Mouse (Mus musculus): Measurements from ENCODE around the gene Eif4a1.

Eif4a1 gene

DNA sequence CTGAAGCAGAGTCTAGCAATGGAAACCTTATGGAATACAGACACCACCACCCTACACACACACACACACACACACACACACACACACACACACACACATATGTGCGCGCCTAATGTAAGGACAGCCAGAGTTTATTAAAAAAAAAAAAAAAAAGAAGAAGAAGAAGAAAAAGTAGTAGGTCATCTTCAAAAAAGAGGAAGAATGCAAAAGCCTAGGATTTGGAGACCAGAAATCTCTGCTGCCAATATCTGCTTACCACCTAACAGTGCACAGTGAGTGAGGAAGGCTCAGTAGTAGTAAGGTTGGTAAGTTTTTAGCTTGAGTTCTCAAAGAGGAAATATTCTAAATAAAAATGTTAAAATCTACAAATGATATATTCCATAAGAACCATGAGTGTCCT is 6.9 kb upstream of the Eif4a1 start:
- DNase-seq (ENCODE audit: low read depth, low spot score), result no peak

DNA sequence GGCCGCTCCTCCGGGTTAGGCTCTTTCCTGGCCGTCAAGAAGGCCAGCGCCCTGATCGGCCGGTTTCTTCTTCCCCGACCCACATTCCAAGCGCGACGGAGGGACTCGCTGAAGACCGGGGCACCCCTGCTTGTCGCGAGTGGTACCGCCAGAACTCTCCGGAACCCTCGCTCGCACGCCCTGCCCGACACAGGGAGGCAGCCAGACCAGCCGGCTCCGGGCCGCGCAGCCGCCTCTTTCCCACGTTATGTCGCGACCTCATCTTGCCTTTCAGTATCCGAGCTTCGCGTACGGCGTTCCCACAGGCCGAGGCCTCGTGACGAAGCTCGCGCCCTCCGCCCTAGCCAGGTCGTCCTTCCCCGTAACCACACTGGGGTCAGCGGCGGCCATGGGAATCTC is 498 bp downstream of the Eif4a1 start:
- DNase-seq (ENCODE audit: low read depth, low spot score), result no peak

DNA sequence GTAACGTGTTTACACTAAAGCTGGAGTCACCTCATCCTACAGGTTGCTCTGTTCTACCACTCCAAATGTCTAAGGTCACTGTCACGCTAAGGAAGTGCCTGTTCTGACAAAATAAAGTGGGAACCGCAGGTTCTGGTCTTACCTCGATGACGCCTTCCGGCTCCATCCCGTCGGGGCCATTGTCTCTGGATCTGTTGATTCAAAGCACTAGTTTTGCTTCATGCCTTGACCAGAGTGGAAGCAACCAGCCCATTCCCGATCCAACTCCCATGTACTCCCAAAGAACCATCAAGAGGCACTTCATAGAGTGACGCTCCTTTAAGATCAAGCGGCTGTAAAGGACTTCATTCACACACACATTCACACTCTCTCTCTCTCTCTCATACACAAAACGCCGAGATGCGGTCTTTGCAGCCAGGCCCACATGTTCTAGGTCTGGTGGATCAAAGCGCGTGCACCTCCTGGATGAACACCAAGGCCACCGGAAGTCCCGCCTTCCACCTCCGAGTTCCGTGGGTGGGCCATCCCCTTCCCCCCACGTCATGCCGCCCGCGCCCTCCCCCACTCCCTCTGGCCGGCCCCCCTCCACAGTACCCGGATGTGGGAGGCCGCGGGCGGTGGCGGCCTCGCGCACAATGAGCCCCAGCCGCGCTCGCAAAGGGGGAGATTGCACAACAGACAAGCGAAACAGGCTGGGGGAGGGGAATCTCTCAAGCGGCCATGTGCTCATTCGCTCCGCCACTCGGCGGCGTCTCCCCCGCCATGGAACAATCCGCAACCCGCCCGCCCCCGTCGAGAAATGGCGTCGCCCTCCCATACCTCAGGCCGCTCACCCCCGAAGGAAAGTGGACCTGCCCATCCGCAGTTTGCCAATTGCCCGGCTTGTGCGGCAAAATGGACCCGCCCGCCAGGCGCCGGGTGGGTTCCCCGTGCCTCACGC is 1.2 kb downstream of the Eif4a1 start:
- DNase-seq (ENCODE audit: low read depth, low spot score), result peak; percentile 77

DNA sequence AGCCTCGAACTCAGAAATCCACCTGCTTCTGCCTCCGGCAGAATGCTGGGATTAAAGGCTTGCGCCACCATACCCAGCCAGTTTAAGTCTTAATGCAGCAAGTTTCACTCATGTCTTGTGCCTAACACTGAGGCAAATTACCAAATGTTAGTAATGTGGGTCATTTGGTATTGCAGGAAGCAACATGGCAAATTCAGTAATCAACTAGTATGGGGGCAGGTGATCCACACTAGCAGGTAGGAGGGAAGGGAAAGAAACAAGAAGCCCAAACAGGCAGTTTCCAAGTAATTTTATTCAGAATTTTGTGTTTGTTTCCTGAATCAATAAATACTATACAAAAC is 5.6 kb downstream of the Eif4a1 start:
- no peak for DNase-seq (ENCODE audit: low read depth, low spot score)

DNA sequence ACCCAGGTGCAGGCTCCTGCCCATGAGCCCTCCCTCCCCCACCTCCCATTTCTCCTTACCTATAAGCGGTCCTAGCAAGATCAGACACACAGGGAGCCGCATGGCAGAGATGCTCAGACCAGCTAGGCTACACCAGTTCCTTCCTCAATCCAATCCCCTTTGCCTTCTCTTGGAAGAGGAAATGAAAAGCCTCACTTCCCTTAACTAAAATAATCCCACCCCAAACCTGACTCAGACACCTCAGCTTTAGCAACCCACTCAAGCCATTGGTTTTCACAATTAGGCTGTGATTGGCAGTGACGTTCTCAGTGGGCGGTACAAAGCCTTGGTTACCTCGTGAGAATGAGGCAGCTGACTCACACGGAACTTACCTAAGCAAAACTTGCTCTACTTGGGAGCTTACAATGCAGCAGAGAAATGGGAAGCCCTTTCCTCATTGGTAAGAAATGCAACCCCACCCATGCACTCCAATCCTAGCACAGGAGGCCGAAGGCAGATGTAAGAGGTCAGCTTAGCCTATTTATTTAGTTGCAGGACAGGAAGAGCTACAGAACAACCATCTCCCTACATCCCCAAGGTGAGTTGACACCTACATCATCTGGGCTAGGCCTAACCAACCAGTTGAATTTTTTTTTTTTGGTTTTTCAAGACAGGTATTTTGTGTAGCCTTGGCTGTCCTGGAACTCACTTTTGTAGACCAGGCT is 6.1 kb downstream of the Eif4a1 start, which contains the start of gene Cd68:
TSS of gene Cd68 (minus strand) at position 193 of the 704 bp plus-strand sequence.
- no peak for DNase-seq (ENCODE audit: low read depth, low spot score)

DNA sequence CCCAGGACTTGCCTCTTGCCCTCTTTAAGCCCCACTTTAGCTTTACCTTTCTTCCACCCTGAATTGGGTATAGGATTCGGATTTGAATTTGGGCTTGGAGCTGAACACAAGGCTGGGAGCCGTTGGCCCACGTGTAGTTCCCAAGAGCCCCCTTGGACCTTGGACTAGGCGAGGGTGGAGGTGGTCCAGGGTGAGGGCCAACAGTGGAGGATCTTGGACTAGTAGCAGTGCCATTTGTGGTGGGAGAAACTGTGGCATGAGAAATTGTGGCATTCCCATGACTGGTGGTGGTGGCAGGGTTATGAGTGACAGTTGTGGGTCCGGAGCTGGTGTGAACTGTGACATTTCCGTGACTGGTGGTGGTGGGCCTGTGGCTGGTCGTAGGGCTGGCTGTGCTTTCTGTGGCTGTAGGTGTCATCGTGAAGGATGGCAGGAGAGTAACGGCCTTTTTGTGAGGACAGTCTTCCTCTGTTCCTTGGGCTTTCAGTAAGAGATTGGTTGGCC is 6.7 kb downstream of the Eif4a1 start:
- no peak for DNase-seq (ENCODE audit: low read depth, low spot score)

DNA sequence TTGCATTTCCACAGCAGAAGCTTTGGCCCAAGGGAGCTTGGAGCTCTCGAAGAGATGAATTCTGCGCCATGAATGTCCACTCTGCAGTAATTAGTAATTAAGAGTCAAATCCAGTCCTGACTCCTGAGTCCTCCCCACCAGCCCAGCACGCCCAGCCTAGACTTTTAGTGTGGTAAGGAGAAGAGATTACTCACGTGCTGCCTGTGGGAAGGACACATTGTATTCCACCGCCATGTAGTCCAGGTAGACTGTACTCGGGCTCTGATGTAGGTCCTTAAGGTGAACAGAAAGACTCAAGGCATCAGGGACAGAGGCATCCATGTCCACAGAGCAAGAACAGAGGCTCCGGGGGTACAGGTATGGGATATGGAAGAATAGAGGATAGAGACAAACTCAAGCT is 7.4 kb downstream of the Eif4a1 start:
- no peak for DNase-seq (ENCODE audit: low read depth, low spot score)

DNA sequence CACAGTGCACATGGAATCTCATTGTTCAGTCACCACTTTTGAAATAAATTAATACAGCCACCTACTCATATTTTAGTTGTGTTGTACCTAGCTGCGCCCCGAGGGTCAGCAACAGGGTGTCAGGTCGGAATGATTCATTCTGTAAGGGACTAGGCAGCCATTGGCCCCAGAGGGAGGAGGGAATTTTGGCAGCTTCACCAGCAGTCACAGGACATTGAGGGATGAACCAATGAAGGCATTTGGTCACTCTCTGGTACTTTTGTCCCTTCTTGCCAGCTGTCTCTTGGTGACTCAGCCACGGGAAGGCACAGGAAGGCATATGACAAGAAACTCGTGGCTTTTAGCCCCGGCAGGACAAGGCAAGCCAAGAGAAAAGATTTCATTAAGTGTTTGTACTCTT is 8.4 kb downstream of the Eif4a1 start:
- no peak for DNase-seq (ENCODE audit: low read depth, low spot score)

DNA sequence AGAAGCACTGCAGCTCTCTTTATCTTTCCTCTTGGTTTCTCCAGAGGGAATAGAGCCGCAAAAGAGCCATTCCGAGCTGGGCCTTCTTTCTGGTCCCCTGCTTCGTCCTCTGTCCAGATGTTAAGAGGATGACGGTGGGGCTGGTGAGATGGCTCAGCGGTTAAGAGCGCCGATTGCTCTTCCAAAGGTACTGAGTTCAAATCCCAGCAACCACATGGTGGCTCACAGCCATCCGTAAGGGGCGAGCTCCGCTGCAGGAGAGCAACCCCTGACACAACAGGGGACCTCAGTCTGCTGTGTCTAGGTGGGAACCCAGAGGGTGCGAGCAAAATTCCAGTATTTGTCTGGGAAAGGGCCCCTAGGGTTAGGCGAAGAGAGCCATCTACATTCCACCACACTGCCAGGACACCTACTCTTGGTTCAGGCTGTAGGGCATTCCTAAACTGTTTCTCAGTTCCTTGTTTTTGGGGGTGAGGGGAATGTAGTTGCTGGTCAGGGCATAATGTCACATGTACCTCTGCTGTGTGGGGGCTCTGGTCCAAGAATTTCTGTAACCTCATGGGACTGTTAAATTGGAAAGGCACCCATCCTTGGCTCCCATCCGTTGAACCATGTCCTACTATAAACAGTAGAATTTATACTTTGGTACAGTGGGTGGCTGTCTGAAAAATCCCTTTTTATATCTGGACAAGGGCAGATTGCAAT is 9.1 kb downstream of the Eif4a1 start:
- DNase-seq (ENCODE audit: low read depth, low spot score), result no peak

DNA sequence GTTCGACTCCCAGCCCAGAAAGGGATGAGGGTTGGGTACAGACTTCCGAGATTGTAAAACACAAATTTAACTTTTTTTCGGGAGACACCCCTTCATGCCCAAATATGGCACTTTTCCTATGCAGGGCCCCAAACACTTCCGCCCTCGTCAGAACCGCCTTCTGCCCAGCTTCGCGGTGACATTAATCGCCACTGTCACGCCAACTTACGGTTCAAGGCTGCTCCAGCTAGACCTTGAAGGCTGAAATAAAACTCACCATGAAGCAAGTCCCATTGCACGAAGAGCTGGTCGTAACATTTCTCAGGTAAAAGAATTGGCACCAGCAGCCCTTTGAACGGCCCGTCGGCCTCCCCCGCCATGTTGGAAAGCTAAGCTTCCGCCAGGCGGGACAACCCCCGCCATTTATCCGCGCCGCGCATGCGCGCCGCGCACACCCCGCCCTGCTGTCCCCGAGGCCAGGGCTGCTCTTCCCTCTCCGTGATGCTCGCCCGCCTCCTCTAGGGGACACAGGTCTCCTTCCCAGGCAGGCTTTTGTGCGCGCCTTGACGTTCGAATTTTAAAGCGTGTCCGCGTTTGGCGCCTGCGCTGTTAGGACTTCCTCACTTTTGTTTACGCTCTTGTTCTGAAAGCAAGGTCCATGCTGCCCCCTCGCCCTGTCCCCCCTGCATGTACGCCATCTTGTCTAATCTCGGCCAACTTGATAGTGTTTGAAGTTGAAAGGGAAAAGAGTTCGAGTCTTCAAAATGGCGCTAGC is 9.8 kb downstream of the Eif4a1 start, which contains the start of gene Mpdu1:
TSS of gene Mpdu1 (minus strand) at position 430 of the 754 bp plus-strand sequence.
- peak; percentile 90 for DNase-seq (ENCODE audit: low read depth, low spot score)

DNA sequence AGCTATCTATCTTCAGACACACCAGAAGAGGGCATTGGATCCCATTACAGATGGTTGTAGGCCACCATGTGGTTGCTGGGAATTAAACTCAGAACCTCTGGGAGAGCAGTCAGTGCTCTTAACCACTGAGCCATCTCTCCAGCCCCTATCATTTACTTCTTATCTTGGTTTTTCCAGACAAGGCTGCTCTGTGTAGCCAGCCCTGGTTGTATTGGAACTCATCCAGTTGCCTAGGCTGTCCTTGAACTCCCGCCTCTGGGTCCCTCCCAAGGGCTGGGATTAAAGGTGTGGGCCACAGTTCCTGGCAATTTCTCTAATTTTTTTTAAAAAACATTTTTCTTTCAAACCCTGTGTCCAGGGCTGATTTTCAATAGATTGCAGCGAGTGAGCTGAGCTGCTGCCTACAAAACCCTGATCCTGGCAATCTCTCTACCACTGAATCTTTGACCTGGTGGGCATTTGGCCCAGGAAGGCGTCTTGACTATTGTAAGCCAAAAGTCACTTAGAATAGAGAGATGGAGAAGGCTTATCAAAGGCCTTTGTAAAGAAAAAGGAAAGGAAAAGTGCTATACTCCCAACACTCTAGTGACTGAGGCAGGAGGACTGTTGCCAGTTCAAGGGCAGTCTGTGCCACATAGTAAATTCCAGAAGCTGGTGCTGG is 10.9 kb downstream of the Eif4a1 start:
- no peak for DNase-seq (ENCODE audit: low read depth, low spot score)

DNA sequence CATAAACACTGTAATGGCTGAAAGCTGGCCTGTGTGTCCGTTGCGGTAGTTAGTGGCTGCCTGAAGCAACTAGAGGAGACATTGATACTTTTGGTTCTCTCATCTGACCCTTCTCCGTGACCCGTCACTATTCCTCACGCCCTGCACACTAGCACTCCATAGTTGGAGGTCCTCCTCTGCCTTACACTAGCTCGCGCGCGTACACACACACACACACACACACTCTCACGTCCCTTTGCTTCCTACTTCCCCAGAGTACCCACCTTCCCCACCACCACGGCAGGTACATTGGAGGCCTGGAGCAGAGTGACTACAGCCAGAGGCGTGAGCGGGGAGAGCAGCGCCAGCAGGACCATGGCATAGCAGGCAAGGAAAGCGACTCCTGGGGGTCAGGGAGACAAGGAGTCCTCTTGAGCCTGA is 14.8 kb downstream of the Eif4a1 start:
- DNase-seq (ENCODE audit: low read depth, low spot score), result no peak

DNA sequence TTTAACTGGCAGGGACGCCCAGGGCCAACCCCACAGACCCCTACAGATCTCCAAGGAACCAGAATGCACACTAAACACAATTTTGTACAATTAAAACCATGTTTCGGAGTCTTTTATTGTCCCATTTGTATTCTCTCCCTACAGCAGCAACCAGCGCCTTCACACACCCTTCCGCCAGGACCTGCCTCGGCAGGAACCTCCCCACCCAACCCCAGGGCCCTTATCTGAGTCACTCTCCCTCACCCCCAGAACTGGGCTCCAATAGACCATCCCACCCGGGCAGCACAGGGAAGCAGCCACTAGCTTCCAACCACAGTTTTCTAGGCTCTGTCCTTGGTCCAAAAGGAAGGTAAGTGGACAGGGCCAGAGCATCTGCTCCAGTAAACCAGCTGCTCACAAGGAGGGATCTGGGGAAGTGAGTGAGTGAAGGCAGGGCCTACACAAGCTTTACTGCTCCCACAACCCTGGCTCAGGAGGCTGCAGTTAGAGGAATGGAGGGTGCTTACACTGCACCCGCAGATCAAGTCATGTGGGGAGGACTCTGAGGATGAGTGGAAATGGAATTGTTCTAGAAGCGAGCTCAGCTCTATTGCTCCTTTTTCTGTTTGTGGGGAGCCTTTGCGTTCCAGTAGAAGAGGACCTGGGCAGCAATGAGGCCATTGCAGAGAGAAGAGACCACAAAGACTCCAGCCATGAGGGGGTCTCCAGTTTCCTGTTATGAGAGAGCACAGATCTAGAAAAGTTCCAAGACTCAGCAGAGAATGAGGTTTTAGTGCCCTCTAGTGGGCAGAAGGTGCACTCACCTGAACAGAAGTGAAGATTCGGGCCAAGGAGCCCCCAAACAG is 15.4 kb downstream of the Eif4a1 start:
- no peak for DNase-seq (ENCODE audit: low read depth, low spot score)

DNA sequence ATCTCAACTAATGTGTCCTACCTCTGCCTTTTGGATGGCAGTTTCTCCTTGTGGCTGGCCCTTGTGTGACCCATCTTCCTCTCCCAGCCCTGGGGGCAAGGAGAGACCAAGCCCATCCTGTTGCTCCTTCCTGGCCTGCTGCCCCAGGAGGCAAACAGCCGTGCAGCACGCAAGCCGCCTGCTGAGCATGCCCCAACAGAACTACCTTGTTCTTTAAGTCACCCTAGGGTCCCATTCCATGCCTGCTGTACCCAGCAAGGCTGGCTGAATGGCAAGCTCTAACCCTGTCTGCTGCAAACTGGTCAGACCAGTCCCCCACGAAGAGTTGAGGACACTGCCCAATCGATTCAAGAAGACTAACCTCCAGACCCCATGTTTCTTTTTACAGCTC is 16.2 kb downstream of the Eif4a1 start:
- DNase-seq (ENCODE audit: low read depth, low spot score), result no peak

DNA sequence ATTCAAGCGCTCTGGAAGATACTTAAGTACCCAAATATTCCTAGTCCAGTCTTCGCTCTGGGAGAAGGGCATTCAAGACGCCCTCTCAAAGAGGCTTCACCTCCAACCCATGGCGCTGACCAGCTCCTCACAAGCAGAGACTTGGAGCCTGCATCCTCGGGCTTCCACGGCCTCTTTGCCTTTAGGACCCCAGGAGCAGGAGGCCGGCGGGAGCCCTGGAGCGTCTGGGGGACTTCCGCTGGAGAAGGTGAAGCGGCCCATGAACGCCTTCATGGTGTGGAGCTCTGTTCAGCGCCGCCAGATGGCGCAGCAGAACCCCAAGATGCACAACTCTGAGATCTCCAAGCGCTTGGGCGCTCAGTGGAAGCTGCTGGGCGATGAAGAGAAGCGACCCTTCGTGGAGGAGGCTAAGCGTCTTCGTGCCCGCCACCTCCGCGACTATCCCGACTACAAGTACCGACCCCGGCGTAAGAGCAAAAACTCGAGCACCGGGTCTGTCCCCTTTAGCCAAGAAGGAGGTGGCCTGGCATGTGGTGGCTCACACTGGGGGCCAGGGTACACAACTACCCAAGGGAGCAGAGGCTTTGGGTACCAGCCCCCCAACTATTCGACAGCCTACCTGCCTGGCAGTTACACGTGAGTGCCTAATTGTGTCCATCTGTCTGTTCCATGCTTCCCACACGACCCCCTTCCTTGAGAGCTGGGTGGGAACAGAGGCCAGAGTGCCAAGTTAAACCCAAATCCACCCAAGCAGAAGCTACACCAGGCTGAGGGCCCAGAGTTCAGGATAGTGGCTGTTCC is 16.8 kb downstream of the Eif4a1 start, which contains the start of gene Sox15:
TSS of gene Sox15 (plus strand) at position 51 of the 801 bp plus-strand sequence.
- no peak for DNase-seq (ENCODE audit: low read depth, low spot score)

DNA sequence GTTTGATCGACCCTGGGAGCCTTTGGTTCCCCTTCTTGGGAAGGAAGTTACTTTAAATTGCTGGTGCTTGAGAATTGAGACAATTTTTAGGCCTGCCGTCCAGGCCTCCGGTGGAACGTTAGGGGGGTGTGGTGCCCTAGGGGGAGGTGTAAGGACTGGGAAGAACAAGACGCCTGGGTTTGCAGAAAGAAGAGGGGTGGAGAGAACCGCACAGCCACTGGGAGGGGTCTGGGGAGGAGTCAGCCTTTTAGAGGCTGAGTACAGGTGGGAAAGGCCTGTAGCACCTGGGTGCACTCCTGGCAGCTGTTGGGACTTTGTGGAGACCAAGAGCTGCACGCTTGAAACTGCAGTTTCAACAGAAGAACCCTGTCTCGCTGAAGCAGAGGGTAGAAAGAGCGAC is 17.5 kb downstream of the Eif4a1 start:
- no peak for DNase-seq (ENCODE audit: low read depth, low spot score)

DNA sequence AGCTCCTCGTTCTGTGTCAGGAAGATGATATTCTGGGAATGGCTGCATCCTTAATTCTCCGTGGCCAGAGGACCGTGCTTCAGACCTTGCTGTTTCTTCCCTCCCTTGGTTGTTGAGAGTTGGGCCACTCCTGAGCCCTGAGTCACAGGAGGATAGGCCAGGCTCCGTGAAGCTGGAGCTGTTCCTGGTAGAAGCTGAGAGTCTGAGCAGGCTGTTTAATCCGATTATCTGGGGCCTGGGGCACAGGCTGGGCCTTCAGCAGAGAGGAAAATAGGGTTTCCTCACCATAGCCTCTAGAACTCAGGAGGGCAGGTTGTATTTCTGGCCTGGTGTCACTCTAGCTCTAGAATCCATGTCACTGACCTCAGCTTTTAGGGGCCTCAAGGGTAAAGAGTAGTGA is 18.8 kb downstream of the Eif4a1 start:
- DNase-seq (ENCODE audit: low read depth, low spot score), result no peak

DNA sequence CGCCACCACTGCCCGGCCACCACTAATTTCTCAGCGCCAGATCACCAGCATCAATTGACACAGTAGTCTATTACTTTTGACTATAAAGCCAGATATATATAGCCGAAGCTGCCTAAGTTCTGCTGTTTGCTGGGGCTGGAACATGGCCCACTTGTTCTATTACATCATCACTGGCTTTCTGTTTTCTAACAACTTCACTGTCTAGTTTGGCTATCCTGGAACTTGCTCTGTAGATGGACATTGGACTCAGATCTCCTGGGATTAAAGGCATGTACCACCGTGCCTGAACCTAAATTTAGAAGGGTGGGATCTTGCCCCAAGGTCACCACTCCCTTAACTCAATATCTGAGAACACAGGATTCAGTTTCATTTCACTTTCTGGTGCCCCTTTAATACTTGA is 26.4 kb downstream of the Eif4a1 start:
- DNase-seq (ENCODE audit: low read depth, low spot score), result no peak

DNA sequence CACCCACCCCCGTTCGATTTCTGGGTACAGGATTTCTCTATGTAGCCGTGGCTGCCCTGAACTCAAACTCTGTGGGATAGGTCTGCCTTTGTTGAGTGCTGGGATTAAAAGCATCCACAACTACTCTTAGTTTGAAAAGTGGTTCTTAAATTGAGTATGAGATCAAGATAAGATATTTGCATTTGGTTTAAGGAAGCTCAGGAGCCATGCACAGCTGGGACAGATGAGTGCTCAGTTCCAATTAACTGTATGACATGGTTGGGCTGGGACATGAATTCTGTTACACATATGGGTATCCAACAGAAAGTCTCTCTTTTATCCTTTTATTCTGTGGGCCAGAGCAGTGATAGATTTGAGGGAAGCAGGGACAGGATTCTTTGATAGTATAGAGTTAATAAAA is 36.8 kb downstream of the Eif4a1 start:
- no peak for DNase-seq (ENCODE audit: low read depth, low spot score)
